Mouse (Mus musculus) gastrocnemius, adult 8-10 months (tissue): ENCODE measurements around the gene Nkain2. TPM values are rescaled to one million over a fixed set of nuclear protein-coding genes. Genes with fewer than 3 reads are reported as not detected.

Experiments
- DNase-seq, 2 experiments: peaks; one replicate each; pipeline ENCODE4 v3.0.0; 2022; ENCODE audit warnings: low spot score in 2 of 2
- total RNA-seq, 4 experiments: library from RNA; stranded (reverse); gene quantifications; 2 replicates each; pipeline ENCODE4 v1.2.4; 2022

The Nkain2 gene
- total RNA-seq, 4 experiments from 2014 or later = 0.46 to 1.3 (median 0.61) TPM; not detected in 1

GRCm38 (mm10) chr10:31646083-31646482 is 1244.2 kb downstream of the Nkain2 start:
- DNase-seq = no peak

Other genes with a start within 250 kb of the Nkain2 start
- gene Trdn, start 190.1 kb upstream of the Nkain2 start, total RNA-seq = 1,000 to 10,000 TPM; 1,129 to 1,308 (median 1,210) TPM